21 mouse cellular contexts compared by ENCODE assay signal in genomic region chr5:46235364-46236067, GRCm38 (mm10).
A peak's percentile ranks its signal among the peaks of the same experiment; 100 is the strongest.
DNase-seq lines count a peak whose midpoint lies in the region; ATAC-seq and TF ChIP-seq lines count a peak whose summit lies in the region.
"Had no signal": no experiment of that assay in that cellular context is flagged by ENCODE, and none has a peak within 500 bp of the region (broad histone marks: within the 10 kb centered on the region; RNA-seq: fewer than 3 reads in every experiment).

No protein-coding gene starts in this region.

- H3K9ac ChIP-seq in forebrain, postnatal 0 days: no peak overlapping the region
- no peak overlapping the region for H3K9ac ChIP-seq in midbrain, embryonic 13.5 days (replicated peaks)
- H3K9ac ChIP-seq: embryonic facial prominence, embryonic 13.5 days; liver, embryonic 12.5 days; lung, embryonic 15.5 days had no signal

- no peak for TF ChIP-seq CTCF in forebrain, postnatal 0 days (IDR thresholded peaks at IDR 0.05; ENCODE audit: low read depth)

- no peak overlapping the region for H3K4me2 ChIP-seq in forebrain, postnatal 0 days (ENCODE audit: low read depth)
- H3K4me2 ChIP-seq in midbrain, embryonic 13.5 days (replicated peaks): no peak overlapping the region
- H3K4me2 ChIP-seq: embryonic facial prominence, embryonic 13.5 days; liver, embryonic 12.5 days; lung, embryonic 15.5 days had no signal

- no peaks in the 10 kb centered on the region for H3K36me3 ChIP-seq in forebrain, postnatal 0 days (ENCODE audit: insufficient read depth)
- no peaks in the 10 kb centered on the region for H3K36me3 ChIP-seq in midbrain, embryonic 13.5 days
- H3K36me3 ChIP-seq: embryonic facial prominence, embryonic 13.5 days; liver, embryonic 12.5 days; lung, embryonic 15.5 days had no signal

- H3K27ac ChIP-seq in forebrain, postnatal 0 days (ENCODE audit: low read depth, low read length): no peak overlapping the region
- peak overlapping the region; percentile 75 for H3K27ac ChIP-seq in midbrain, embryonic 13.5 days
- H3K27ac ChIP-seq: embryonic facial prominence, embryonic 13.5 days; liver, embryonic 12.5 days; lung, embryonic 15.5 days; stomach, postnatal 0 days had no signal

- ATAC-seq in forebrain, postnatal 0 days: peak; percentile 78
- ATAC-seq in midbrain, embryonic 13.5 days: peak; percentile 93
- ATAC-seq: intestine, postnatal 0 days; liver, embryonic 12.5 days had no signal

- WGBS in forebrain, postnatal 0 days: 44% methylated on average over 5 of the region's 5 CpGs
- WGBS in midbrain, embryonic 13.5 days: 52% methylated on average over 5 of the region's 5 CpGs

- no peak overlapping the region for H3K4me3 ChIP-seq in forebrain, postnatal 0 days (ENCODE audit: low read depth, low read length)
- no peak overlapping the region for H3K4me3 ChIP-seq in midbrain, embryonic 13.5 days (replicated peaks)
- H3K4me3 ChIP-seq: embryonic facial prominence, embryonic 13.5 days; liver, embryonic 12.5 days; lung, embryonic 15.5 days had no signal

- no peaks in the 10 kb centered on the region for H3K4me1 ChIP-seq in forebrain, postnatal 0 days (ENCODE audit: insufficient read depth)
- H3K4me1 ChIP-seq in midbrain, embryonic 13.5 days (replicated peaks): no peaks in the 10 kb centered on the region; the same call in 1 of the 2 replicates
- H3K4me1 ChIP-seq: embryonic facial prominence, embryonic 13.5 days; liver, embryonic 12.5 days; lung, embryonic 15.5 days had no signal

- no peaks in the 10 kb centered on the region for H3K27me3 ChIP-seq in forebrain, postnatal 0 days (ENCODE audit: insufficient read depth, low read length)
- H3K27me3 ChIP-seq in midbrain, embryonic 13.5 days: no peaks in the 10 kb centered on the region
- H3K27me3 ChIP-seq: embryonic facial prominence, embryonic 13.5 days; liver, embryonic 12.5 days; lung, embryonic 15.5 days had no signal

- H3K9me3 ChIP-seq in forebrain, postnatal 0 days (ENCODE audit: low read length): no peaks in the 10 kb centered on the region
- no peaks in the 10 kb centered on the region for H3K9me3 ChIP-seq in midbrain, embryonic 13.5 days
- H3K9me3 ChIP-seq: embryonic facial prominence, embryonic 13.5 days; liver, embryonic 12.5 days; lung, embryonic 15.5 days had no signal

- DNase-seq in MN1 (ENCODE audit: low spot score): peak; percentile 7
- DNase-seq in embryo, embryonic 10 days (ENCODE audit: low spot score): peak; percentile 13
- DNase-seq in forebrain, postnatal 0 days: peak; percentile 34
- no peak for DNase-seq in ovary, postnatal 14 days (ENCODE audit: low spot score)
- DNase-seq in layer of hippocampus, postnatal 25 days (ENCODE audit: extremely low spot score in 1 of 2, low spot score in 1 of 2): no peak
- no peak for DNase-seq in lung, postnatal 4 days
- DNase-seq in Muller cell, postnatal 12 days (ENCODE audit: inconsistent ontology term): no peak
- DNase-seq: adrenal gland, postnatal 25 days; cerebellum, postnatal 25 days; gastrocnemius, postnatal 10 days; heart, postnatal 14 days; kidney, postnatal 14 days; left cerebral cortex, postnatal 4 days; spleen, adult 18-20 months; thymus, postnatal 25 days had no signal

Comparison
In these comparisons a context has a peak if more than half of its experiments do, and no peak if none do; other contexts are left out.
1. DNase-seq: peak in MN1 (single experiment), embryo, embryonic 10 days (single experiment) and forebrain, postnatal 0 days (single experiment); none in ovary, postnatal 14 days (single experiment), layer of hippocampus, postnatal 25 days (0 of 2), lung, postnatal 4 days (0 of 2) and Muller cell, postnatal 12 days (single experiment).